Mouse (Mus musculus) embryo, embryonic 10.5 days (tissue): ENCODE results near the gene Adcy6.

ENCODE experiments used
- DNase-seq: peaks from one replicate; pipeline ENCODE4 v3.0.0-alpha.2; 2015; ENCODE audit warnings: low spot score

Adcy6 gene

GRCm38 (mm10) chr15:98628589-98629254 lies 18.8 kb upstream of the Adcy6 start:
- DNase-seq: peak; percentile 69

GRCm38 (mm10) chr15:98626487-98627212 lies 16.8 kb upstream of the Adcy6 start:
- DNase-seq: no peak

DNA sequence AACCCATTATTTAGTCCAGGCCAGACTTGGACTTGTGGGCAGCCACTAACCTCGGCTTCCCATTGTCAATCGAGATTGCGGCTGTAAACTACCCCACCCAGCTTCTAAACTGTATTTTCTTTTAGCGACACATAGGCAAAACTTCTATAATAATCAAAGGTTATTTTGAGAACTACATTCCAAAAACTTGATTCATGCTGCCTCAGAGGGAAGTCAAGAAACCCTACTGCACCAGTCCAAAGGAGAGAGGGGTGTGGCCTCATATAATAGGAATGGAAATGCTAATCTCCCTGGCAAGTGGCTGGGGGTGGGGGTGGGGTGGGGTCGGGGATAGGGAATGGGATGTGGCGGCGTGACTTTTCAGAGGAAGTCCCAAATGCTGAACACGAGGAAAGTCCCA lies 16.2 kb upstream of the Adcy6 start:
- no peak for DNase-seq

DNA sequence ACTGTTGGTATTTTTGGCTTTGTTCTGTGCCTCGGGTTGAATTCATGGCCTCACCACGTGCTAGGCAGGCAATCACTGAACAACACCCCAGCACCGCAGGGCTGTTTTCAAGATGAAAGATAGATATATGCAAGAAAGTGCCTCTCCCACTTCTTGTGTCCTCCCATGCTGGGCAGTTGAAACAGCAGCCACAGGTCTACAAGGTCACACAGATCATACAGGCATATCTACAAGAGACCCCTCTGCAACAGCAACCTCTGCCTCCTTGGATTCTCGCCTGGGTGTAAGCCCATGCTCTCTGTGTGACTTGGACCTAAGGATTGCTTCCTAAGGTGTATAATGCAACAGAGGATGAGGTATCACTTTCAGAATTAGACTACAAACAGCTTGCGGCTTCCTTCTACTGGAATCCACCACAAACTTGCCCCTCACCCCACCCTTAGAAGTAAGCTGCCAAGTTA lies 13.5 kb upstream of the Adcy6 start:
- DNase-seq: no peak

- DNase-seq: no peak
Observed at GRCm38 (mm10) chr15:98622721-98623120, 12.8 kb upstream of the Adcy6 start.

GRCm38 (mm10) chr15:98622199-98622598 lies 12.3 kb upstream of the Adcy6 start:
- no peak for DNase-seq

DNA sequence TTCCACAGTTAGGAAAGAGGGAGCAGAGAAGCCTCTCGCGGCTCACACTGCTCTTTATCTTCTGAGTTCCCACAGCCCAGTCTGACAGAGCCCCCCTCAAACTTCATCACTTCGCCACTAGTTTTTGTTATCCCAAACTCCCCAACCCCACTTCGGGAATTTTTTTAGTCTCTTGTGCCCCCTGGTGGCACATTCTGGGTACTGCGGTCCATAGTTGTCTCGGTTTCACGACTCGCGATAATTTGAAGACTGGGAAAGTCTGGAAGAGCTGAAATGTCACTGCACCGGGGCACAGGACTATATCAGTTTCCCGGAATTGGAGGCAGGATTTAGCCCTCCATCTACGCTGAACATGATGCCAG lies 7.3 kb upstream of the Adcy6 start:
- DNase-seq: peak; percentile 95

DNA sequence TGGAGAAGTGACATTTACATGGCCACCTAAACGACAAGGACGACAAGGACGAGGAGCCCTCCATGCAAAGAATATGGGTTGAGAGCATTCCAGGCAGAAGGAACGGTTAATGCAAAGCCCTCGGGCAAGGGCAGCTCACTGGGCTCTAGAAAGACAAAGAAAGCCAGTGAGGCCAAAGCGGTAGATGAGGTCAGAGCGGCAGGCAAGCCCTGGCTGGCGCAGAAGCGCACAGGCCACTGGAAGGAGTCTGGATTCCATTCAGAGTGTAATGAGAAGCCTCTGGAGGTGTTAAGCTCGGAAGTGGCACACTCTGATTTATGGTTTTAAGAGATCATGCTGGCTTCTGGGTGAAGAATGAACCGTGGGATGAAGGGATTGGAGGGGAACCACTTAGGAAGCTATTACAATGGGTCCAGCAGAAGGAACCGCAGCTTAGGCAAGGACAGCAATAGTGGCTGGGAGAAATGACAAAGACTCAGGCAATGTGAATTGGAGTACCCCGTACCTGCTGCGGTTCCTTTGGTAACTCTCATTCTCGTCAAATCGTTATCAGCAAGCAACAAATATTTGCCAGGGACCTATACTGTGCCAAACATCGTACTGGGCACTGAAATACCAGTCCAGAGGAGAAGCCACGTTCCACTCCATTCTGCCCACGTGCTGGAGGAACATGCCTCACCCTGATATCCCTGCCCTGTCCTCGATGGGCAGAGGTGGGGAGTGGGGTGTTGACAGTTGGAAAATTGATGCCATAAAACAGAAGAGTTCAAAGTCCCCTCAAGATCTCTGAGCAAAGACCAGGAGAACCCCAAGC lies 6.7 kb upstream of the Adcy6 start:
- DNase-seq: no peak

DNA sequence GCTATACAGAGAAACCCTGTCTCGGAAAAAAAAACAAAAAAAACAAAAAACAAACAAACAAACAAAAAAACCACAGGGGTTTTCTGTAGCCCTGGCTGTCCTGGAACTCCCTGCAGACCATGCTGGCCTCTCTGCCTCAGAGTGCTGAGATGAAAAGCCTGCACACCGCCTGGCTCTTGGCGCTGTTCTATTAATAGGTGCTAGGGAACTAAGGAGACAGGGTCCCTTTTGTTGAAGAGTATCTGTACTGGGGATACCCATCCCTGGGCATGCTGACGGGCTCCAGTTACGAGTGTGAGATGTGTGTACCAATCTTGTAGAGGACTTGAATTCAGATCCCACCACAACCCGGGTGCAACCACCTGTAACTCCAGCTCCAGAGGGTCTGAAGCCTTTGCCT lies 5.9 kb upstream of the Adcy6 start:
- DNase-seq: no peak

DNA sequence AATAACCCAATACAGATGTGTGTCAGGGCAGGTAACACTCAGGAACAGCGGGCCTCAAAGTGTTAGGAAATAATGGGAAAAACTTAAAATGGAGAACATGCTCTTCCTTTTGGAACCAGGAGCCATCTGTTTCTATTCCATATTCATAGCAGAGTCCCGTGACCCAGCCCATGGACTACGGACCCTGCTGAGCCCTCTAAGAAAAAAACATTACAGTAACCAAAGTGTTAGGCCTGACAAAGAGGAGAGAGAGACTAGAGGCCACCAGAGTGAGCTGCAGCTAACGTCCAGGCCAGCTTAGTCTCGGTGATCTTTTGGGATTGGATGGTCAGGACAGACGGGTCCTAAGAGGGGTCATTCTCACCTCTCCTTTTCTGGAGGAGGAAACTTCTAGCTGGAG lies 5.1 kb upstream of the Adcy6 start:
- DNase-seq: no peak

- DNase-seq: no peak
Observed at GRCm38 (mm10) chr15:98614551-98614950, 4.7 kb upstream of the Adcy6 start.

DNA sequence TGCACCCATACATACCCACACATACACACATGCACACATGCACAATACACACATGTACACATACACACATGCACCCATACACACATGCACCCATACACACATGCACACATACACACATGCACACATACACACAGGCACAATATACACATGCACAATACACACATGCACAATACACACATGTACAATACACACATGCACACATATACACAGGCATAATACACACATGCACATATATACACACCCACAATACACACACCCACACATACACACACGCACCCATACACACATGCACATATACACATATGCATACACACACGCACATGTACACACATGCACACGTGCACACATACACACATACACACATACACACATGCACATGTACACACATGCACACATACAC lies 2.4 kb upstream of the Adcy6 start:
- no peak for DNase-seq

- DNase-seq: no peak
Observed at GRCm38 (mm10) chr15:98610131-98610633, 306 bp upstream of the Adcy6 start.

DNA sequence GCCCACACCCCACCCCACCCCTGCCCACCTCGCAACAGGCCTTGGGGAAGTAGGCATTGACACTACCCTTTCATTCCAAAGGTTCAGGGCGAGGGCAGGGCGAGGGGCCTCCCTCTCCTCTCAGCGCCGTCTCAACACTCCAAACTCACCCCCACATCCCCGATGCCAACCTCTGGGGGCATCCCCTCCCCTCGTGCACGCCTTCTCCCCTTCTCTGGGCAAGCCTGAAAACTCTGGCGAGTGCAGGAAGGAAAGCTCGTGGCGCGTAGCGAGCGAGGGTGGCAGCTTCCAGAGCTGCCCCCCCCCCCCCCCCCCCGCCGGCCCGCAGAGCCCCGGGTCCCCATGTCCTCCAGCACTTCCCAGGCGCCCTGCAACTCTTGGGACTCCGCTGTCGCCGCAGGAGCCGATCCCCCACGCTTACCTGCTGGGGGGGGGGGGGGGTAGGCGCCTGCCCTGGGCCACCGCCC lies 1.1 kb downstream of the Adcy6 start:
- DNase-seq: no peak

DNA sequence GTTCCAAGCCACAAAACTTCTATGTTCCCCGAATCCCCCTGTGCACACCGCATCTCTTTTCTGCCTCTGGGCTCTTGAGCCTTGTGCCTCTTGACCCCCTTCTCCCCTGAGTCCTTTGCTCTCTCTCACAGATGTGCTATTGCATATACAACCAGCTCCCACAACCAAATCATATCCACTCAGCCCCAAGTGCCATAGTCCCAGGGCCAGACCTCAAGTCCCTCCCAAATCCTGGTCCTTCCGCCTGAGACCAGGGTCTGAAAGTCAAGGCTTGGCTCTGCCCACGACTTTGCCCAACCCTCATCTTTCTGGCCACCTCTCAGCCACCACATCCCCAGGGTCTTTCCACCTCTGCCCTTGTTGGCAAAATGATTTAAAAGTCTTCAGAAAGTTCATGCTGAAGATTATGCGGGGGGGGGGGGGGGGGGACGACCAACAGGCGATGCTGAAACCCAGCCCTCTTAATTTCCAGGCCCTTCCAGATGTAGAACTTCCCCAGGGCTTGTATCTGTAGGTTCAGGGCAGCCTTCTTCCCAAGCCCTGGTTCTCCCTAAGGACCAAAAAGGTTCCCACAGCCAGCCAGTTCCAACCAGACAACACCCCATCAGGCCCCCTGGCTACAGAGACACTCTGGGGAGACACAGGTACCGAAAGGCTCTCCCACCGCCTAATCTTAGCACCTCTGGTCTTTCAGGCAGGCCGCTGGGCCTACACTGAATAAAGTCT lies 1.7 kb downstream of the Adcy6 start:
- DNase-seq: peak; percentile 43

GRCm38 (mm10) chr15:98607557-98607956 lies 2.3 kb downstream of the Adcy6 start:
- DNase-seq: no peak

- no peak for DNase-seq
Observed at GRCm38 (mm10) chr15:98606739-98607138, 3.1 kb downstream of the Adcy6 start.

DNA sequence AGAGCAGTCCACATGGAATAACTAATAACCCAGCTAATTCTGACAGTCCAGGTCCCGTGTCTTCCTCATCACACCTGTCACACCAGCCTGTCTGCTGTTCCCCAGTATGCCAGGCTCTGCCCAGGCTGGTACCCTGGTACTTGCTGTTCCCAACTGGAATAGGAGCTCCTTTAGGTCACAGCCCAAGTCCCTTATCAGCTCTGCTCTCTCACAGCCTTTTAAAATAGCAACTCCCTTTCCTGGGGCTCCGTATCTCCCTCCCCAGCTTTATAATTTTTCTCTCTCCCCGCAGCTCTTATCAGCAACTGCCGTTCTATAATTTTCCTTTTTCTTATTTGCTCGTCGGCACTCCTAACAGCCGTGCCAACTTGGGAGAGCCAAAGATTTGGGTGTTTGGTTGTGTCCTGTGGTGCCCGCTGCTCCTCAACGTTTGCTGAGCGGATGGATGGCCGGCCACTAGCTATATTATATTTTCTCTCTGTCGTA lies 3.8 kb downstream of the Adcy6 start:
- no peak for DNase-seq

- no peak for DNase-seq
Observed at GRCm38 (mm10) chr15:98604041-98604575, 5.8 kb downstream of the Adcy6 start.

DNA sequence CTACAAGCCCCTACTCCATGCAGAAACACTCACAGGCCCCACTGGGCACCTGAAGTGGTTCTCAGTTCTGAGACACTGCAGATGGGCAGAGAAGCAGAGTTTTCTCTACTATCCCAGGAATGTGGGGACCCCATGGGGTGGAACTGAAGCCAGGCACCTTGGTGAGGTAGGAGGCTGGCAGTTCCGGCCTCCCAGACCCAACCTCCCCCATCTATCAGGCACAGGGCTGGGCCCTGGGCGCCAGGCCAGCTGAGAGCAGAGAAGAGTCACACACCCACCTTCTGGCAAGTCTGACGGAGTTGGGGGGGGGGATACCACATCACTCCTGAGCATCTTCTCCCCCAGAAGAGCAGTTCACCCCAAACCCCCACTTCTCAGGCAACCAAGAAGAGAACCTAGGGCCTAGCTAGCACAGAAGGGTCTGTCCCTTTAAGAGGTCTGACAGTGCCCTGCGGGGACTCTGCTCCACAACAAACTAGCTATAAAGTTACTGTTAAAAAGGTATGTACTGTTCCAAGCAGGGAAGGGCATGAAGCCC lies 6.9 kb downstream of the Adcy6 start:
- no peak for DNase-seq

GRCm38 (mm10) chr15:98602191-98602881 lies 7.5 kb downstream of the Adcy6 start:
- no peak for DNase-seq
